Mouse (Mus musculus): Measurements from ENCODE around the gene Hlcs.

GRCm38 (mm10) chr16:94287826-94288225 is 25.5 kb downstream of the Hlcs start:
- TF ChIP-seq POLR2A (IDR thresholded peaks at IDR 0.05; ENCODE audit: borderline replicate concordance, extremely low read depth, low read depth, low read length) (no peak), CTCF (IDR thresholded peaks at IDR 0.05; ENCODE audit: insufficient read depth, low read length) (no peak)

Data from lung, adult 2 months (tissue).